Mouse (Mus musculus): ENCODE results near the gene Pbx3. TPM values are rescaled to one million over a fixed set of nuclear protein-coding genes. Genes with fewer than 3 reads are reported as not detected.

Pbx3 gene
- total and polyA plus RNA-seq, 2 experiments from 2014 or later: 62.3 to 105 TPM

- ATAC-seq (ENCODE audit: low FRiP score): no peak
- no peaks in the 10 kb centered on the region for H3K27me3 ChIP-seq (ENCODE audit: insufficient read depth, low read length)
Measured at GRCm38 (mm10) chr2:34170424-34170823, 202.5 kb downstream of the Pbx3 start.

GRCm38 (mm10) chr2:34169626-34170025 is 203.3 kb downstream of the Pbx3 start:
- Histone ChIP-seq H3K27ac (ENCODE audit: low read depth, low read length) (no peak overlapping the region), H3K9me3 (ENCODE audit: low read length) (no peaks in the 10 kb centered on the region), H3K36me3 (ENCODE audit: insufficient read depth, low read length) (no peaks in the 10 kb centered on the region), H3K27me3 (ENCODE audit: insufficient read depth, low read length) (no peaks in the 10 kb centered on the region), H3K4me2 (ENCODE audit: low read depth, low read length, poor library complexity, severe bottlenecking) (no peak overlapping the region), H3K9ac (replicated peaks; ENCODE audit: low read length, poor library complexity, severe bottlenecking) (no peak overlapping the region), H3K4me1 (ENCODE audit: insufficient read depth, low read length) (no peaks in the 10 kb centered on the region), H3K4me3 (ENCODE audit: low read depth, low read length) (no peak overlapping the region)
- WGBS: 91% methylated on average over 2 of the region's 2 CpGs
- TF ChIP-seq CTCF (IDR thresholded peaks at IDR 0.05): no peak
- no peak for DNase-seq (ENCODE audit: low spot score)
- no peak for ATAC-seq (ENCODE audit: low FRiP score)

More at GRCm38 (mm10) chr2:34170424-34170823, 202.5 kb downstream of the Pbx3 start:
- H3K4me1 ChIP-seq (ENCODE audit: insufficient read depth, low read length): no peaks in the 10 kb centered on the region
- DNase-seq (ENCODE audit: low spot score): no peak
- H3K9ac ChIP-seq (replicated peaks; ENCODE audit: low read length, poor library complexity, severe bottlenecking): no peak overlapping the region
- H3K4me2 ChIP-seq (ENCODE audit: low read depth, low read length, poor library complexity, severe bottlenecking): no peak overlapping the region
- no peak overlapping the region for H3K4me3 ChIP-seq (ENCODE audit: low read depth, low read length)
- WGBS: 92% methylated on average over 2 of the region's 2 CpGs
- no peak overlapping the region for H3K27ac ChIP-seq (ENCODE audit: low read depth, low read length)
- TF ChIP-seq CTCF (IDR thresholded peaks at IDR 0.05): no peak
- no peaks in the 10 kb centered on the region for H3K9me3 ChIP-seq (ENCODE audit: low read length)
- H3K36me3 ChIP-seq (ENCODE audit: insufficient read depth, low read length): no peaks in the 10 kb centered on the region

- DNase-seq (ENCODE audit: low spot score) (no peak), ATAC-seq (ENCODE audit: low FRiP score) (no peak)
- no peaks in the 10 kb centered on the region for H3K4me1 ChIP-seq (ENCODE audit: insufficient read depth, low read length)
- no peaks in the 10 kb centered on the region for H3K36me3 ChIP-seq (ENCODE audit: insufficient read depth, low read length)
- H3K27me3 ChIP-seq (ENCODE audit: insufficient read depth, low read length): no peaks in the 10 kb centered on the region
- no peak overlapping the region for H3K4me3 ChIP-seq (ENCODE audit: low read depth, low read length)
- no peaks in the 10 kb centered on the region for H3K9me3 ChIP-seq (ENCODE audit: low read length)
- no peak overlapping the region for H3K4me2 ChIP-seq (ENCODE audit: low read depth, low read length, poor library complexity, severe bottlenecking)
- 56% methylated on average over 3 of the region's 3 CpGs for WGBS
- H3K27ac ChIP-seq (ENCODE audit: low read depth, low read length): no peak overlapping the region
- H3K9ac ChIP-seq (replicated peaks; ENCODE audit: low read length, poor library complexity, severe bottlenecking): no peak overlapping the region
- no peak for TF ChIP-seq CTCF (IDR thresholded peaks at IDR 0.05)
Measured at GRCm38 (mm10) chr2:34168191-34168590, 204.8 kb downstream of the Pbx3 start.

GRCm38 (mm10) chr2:34162484-34162883 is 210.5 kb downstream of the Pbx3 start:
- ATAC-seq (ENCODE audit: low FRiP score) (no peak), DNase-seq (ENCODE audit: low spot score) (no peak)
- Histone ChIP-seq H3K4me1 (ENCODE audit: insufficient read depth, low read length) (no peaks in the 10 kb centered on the region), H3K27ac (ENCODE audit: low read depth, low read length) (no peak overlapping the region), H3K36me3 (ENCODE audit: insufficient read depth, low read length) (no peaks in the 10 kb centered on the region), H3K4me3 (ENCODE audit: low read depth, low read length) (no peak overlapping the region), H3K9ac (replicated peaks; ENCODE audit: low read length, poor library complexity, severe bottlenecking) (no peak overlapping the region), H3K27me3 (ENCODE audit: insufficient read depth, low read length) (no peaks in the 10 kb centered on the region), H3K4me2 (ENCODE audit: low read depth, low read length, poor library complexity, severe bottlenecking) (no peak overlapping the region), H3K9me3 (ENCODE audit: low read length) (no peaks in the 10 kb centered on the region)
- TF ChIP-seq CTCF (IDR thresholded peaks at IDR 0.05): no peak
- 89% methylated on average over 3 of the region's 3 CpGs for WGBS

- no peaks in the 10 kb centered on the region for H3K4me1 ChIP-seq (ENCODE audit: insufficient read depth, low read length)
- H3K9me3 ChIP-seq (ENCODE audit: low read length): no peaks in the 10 kb centered on the region
- H3K36me3 ChIP-seq (ENCODE audit: insufficient read depth, low read length): no peaks in the 10 kb centered on the region
- H3K27ac ChIP-seq (ENCODE audit: low read depth, low read length): no peak overlapping the region
- DNase-seq (ENCODE audit: low spot score): no peak
- H3K4me2 ChIP-seq (ENCODE audit: low read depth, low read length, poor library complexity, severe bottlenecking): no peak overlapping the region
- no peak for ATAC-seq (ENCODE audit: low FRiP score)
- TF ChIP-seq CTCF (IDR thresholded peaks at IDR 0.05): no peak
- H3K27me3 ChIP-seq (ENCODE audit: insufficient read depth, low read length): no peaks in the 10 kb centered on the region
- no peak overlapping the region for H3K4me3 ChIP-seq (ENCODE audit: low read depth, low read length)
- H3K9ac ChIP-seq (replicated peaks; ENCODE audit: low read length, poor library complexity, severe bottlenecking): no peak overlapping the region
- 79% methylated on average over 3 of the region's 3 CpGs for WGBS
Measured at GRCm38 (mm10) chr2:34157746-34158145, 215.2 kb downstream of the Pbx3 start.

- no peaks in the 10 kb centered on the region for H3K27me3 ChIP-seq (ENCODE audit: insufficient read depth, low read length)
- H3K4me2 ChIP-seq (ENCODE audit: low read depth, low read length, poor library complexity, severe bottlenecking): no peak overlapping the region
- no peaks in the 10 kb centered on the region for H3K4me1 ChIP-seq (ENCODE audit: insufficient read depth, low read length)
- H3K27ac ChIP-seq (ENCODE audit: low read depth, low read length): no peak overlapping the region
- no peak for ATAC-seq (ENCODE audit: low FRiP score)
- no peak overlapping the region for H3K9ac ChIP-seq (replicated peaks; ENCODE audit: low read length, poor library complexity, severe bottlenecking)
- no peaks in the 10 kb centered on the region for H3K9me3 ChIP-seq (ENCODE audit: low read length)
- 65% methylated on average over 5 of the region's 5 CpGs for WGBS
- DNase-seq (ENCODE audit: low spot score): no peak
- H3K36me3 ChIP-seq (ENCODE audit: insufficient read depth, low read length): no peaks in the 10 kb centered on the region
- TF ChIP-seq CTCF (IDR thresholded peaks at IDR 0.05): no peak
- H3K4me3 ChIP-seq (ENCODE audit: low read depth, low read length): no peak overlapping the region
Measured at GRCm38 (mm10) chr2:34154833-34155232, 218.1 kb downstream of the Pbx3 start.
